Mouse (Mus musculus) ES-E14 (cell line): Measurements from ENCODE around the gene Rnf216. TPM values are rescaled to one million over a fixed set of nuclear protein-coding genes. Genes with fewer than 3 reads are reported as not detected.

Experiments
- DNase-seq: peaks from one replicate; pipeline ENCODE4 v3.0.0-alpha.2; 2013; ENCODE audit warnings: low read depth, low spot score
- H3K27ac ChIP-seq: 2 replicates; pipeline ENCODE4 v1.5.1; 2012; ENCODE audit warnings: low read depth, mild to moderate bottlenecking, low read length, moderate library complexity, mixed read lengths; ENCODE audit not compliant: poor library complexity, insufficient read depth, severe bottlenecking
- H3K36me3 ChIP-seq: 2 replicates; pipeline ENCODE4 v1.6.1; 2012; ENCODE audit warnings: mild to moderate bottlenecking, low read length, moderate library complexity, mixed read lengths; ENCODE audit not compliant: control insufficient read depth, poor library complexity, insufficient read depth, severe bottlenecking
- H3K4me1 ChIP-seq, 2 experiments: fragments of 150-350 bp in 1 of 2; sonication (generic) in 1 of 2; 2 replicates each; pipeline ENCODE4 v1.6.1; 2012; ENCODE audit warnings: low read length in 2 of 2, mild to moderate bottlenecking in 1 of 2, mixed read lengths in 1 of 2; ENCODE audit not compliant: control insufficient read depth in 2 of 2, insufficient read depth in 2 of 2, poor library complexity in 1 of 2
- H3K4me3 ChIP-seq, 2 experiments: fragments of 150-350 bp in 1 of 2; sonication (generic) in 1 of 2; 2 replicates each; pipeline ENCODE4 v1.5.1; 2012; ENCODE audit warnings: low read length in 2 of 2, low read depth in 1 of 2, mild to moderate bottlenecking in 1 of 2, mixed read lengths in 1 of 2; ENCODE audit not compliant: insufficient read depth in 1 of 2, poor library complexity in 1 of 2, severe bottlenecking in 1 of 2
- H3K9ac ChIP-seq: 2 replicates; pipeline ENCODE4 v1.6.1; 2012; ENCODE audit warnings: low read depth, mild to moderate bottlenecking, low read length, mixed read lengths; ENCODE audit not compliant: poor library complexity, insufficient read depth, severe bottlenecking
- H3K9me3 ChIP-seq: fragments of 150-350 bp; sonication (generic); 2 replicates; pipeline ENCODE4 v1.6.1; 2012; ENCODE audit warnings: low read depth, mild to moderate bottlenecking, low read length; ENCODE audit not compliant: control insufficient read depth, insufficient read depth
- CHD2 ChIP-seq: IDR thresholded peaks from 2 replicates; pipeline ENCODE4 v1.6.1; 2014; ENCODE audit warnings: mild to moderate bottlenecking, low read depth, low read length, inconsistent platforms
- HCFC1 ChIP-seq: IDR thresholded peaks from 2 replicates; pipeline ENCODE4 v1.6.1; 2012; ENCODE audit warnings: low read length, inconsistent platforms, borderline replicate concordance; ENCODE audit not compliant: insufficient read depth
- MAFK ChIP-seq: IDR thresholded peaks from 2 replicates; pipeline ENCODE4 v1.6.1; 2014; ENCODE audit warnings: mild to moderate bottlenecking, low read depth, low read length, inconsistent platforms; ENCODE audit not compliant: insufficient read depth
- ZC3H11A ChIP-seq: IDR thresholded peaks from 2 replicates; pipeline ENCODE4 v1.6.1; 2012; ENCODE audit warnings: low read depth, mild to moderate bottlenecking, inconsistent platforms, low read length, borderline replicate concordance
- ZNF384 ChIP-seq: IDR thresholded peaks from 2 replicates; pipeline ENCODE4 v1.6.1; 2012; ENCODE audit warnings: low read depth, low read length, inconsistent platforms
- in situ Hi-C, 2 experiments: fragments of 600-800 bp; cut with MboI; formaldehyde crosslinking; loops; one replicate each; pipeline ENCODE4 v1.15.1; 2025; ENCODE audit warnings: low sequenced_read_pairs in 2 of 2, inconsistent platforms in 1 of 2; ENCODE audit not compliant: unreplicated experiment in 2 of 2
- total RNA-seq: library from RNA; depleted of rRNA; stranded (reverse); fragments of 300-350 nt; gene quantifications from 2 replicates; pipeline ENCODE4 v1.2.3, GENCODE M21; 2012

Rnf216 gene
- total RNA-seq, 1 experiment = 23.8 TPM

GRCm38 (mm10) chr5:143061511-143061910, 51.3 kb downstream of the Rnf216 start:
- no peak overlapping the region for H3K9ac ChIP-seq
- H3K4me1 ChIP-seq = peaks cover 5 to 10% of the 10 kb centered on the region in 2 experiments; a peak in 3 of 4 replicates
- H3K4me3 ChIP-seq = no peak overlapping the region
- H3K36me3 ChIP-seq = peaks cover 8% of the 10 kb centered on the region
- H3K27ac ChIP-seq = no peak overlapping the region
- in situ Hi-C loops = no loop called here
- DNase-seq = no peak
- TF ChIP-seq CHD2 = no peak
- no peak for TF ChIP-seq ZC3H11A
- TF ChIP-seq ZNF384 = no peak
- no peaks in the 10 kb centered on the region for H3K9me3 ChIP-seq

- Histone ChIP-seq H3K4me3 (no peak overlapping the region), H3K4me1 (peaks cover 5 to 10% of the 10 kb centered on the region in 2 experiments; a peak in 3 of 4 replicates), H3K9ac (no peak overlapping the region), H3K9me3 (no peaks in the 10 kb centered on the region), H3K27ac (no peak overlapping the region), H3K36me3 (peaks cover 8% of the 10 kb centered on the region)
- no peak for DNase-seq
- in situ Hi-C loops = no loop called here
- TF ChIP-seq ZC3H11A (no peak), ZNF384 (no peak), MAFK (no peak), HCFC1 (no peak), CHD2 (no peak)
These were observed 51.9 kb downstream of the Rnf216 start for GRCm38 (mm10) chr5:143060774-143061385.

GRCm38 (mm10) chr5:143059958-143060357, 52.8 kb downstream of the Rnf216 start:
- H3K27ac ChIP-seq = no peak overlapping the region
- H3K9ac ChIP-seq = no peak overlapping the region
- peaks cover 8% of the 10 kb centered on the region for H3K36me3 ChIP-seq
- no peak for DNase-seq
- in situ Hi-C loops = no loop called here
- peaks cover 5 to 10% of the 10 kb centered on the region in 2 experiments; a peak in 3 of 4 replicates for H3K4me1 ChIP-seq
- no peak overlapping the region for H3K4me3 ChIP-seq
- no peak for TF ChIP-seq HCFC1
- no peak for TF ChIP-seq MAFK
- TF ChIP-seq ZNF384 = no peak
- TF ChIP-seq ZC3H11A = no peak
- no peak for TF ChIP-seq CHD2
- H3K9me3 ChIP-seq = no peaks in the 10 kb centered on the region

- Histone ChIP-seq H3K4me3 (no peak overlapping the region), H3K4me1 (peaks cover 5 to 10% of the 10 kb centered on the region in 2 experiments; a peak in 3 of 4 replicates), H3K27ac (no peak overlapping the region), H3K36me3 (peaks cover 3% of the 10 kb centered on the region; the same call in 1 of the 2 replicates), H3K9ac (no peak overlapping the region), H3K9me3 (no peaks in the 10 kb centered on the region)
- in situ Hi-C loops = no loop called here
- TF ChIP-seq CHD2 (no peak), MAFK (no peak), ZNF384 (no peak), ZC3H11A (no peak), HCFC1 (no peak)
- DNase-seq = no peak
These were observed 53.6 kb downstream of the Rnf216 start for GRCm38 (mm10) chr5:143059182-143059581.

- H3K9me3 ChIP-seq = no peaks in the 10 kb centered on the region
- no peak overlapping the region for H3K9ac ChIP-seq
- in situ Hi-C loops = no loop called here
- no peak overlapping the region for H3K4me3 ChIP-seq
- no peak for TF ChIP-seq ZNF384
- TF ChIP-seq HCFC1 = no peak
- TF ChIP-seq ZC3H11A = no peak
- no peak for TF ChIP-seq MAFK
- no peak for TF ChIP-seq CHD2
- no peak for DNase-seq
- peaks cover 5% of the 10 kb centered on the region; the same call in 1 of the 2 replicates for H3K36me3 ChIP-seq
- 0 out of 2 replicates have a peak overlapping the region, but pooled peaks have one; percentile 53 for H3K27ac ChIP-seq
- H3K4me1 ChIP-seq = peaks cover 5 to 10% of the 10 kb centered on the region in 2 experiments; a peak in 3 of 4 replicates
These were observed 54.1 kb downstream of the Rnf216 start for GRCm38 (mm10) chr5:143058675-143059074.
